Mouse (Mus musculus) gastrocnemius, adult 2 months (tissue): ENCODE measurements around the gene Gucd1. TPM values are rescaled to one million over a fixed set of nuclear protein-coding genes. Genes with fewer than 3 reads are reported as not detected.
"Not testable (repeated sequence)": the region's sequence is repeated elsewhere in the genome, so short reads cannot be mapped to it uniquely, and the experiment has no call there.

Experiments used
- DNase-seq: peaks from one replicate; pipeline ENCODE4 v3.0.0; 2022
- H3K27ac ChIP-seq: fragments of 200-600 bp; 2 replicates; pipeline ENCODE4 v1.8.1; 2022; ENCODE audit warnings: mild to moderate bottlenecking
- H3K4me3 ChIP-seq: fragments of 200-600 bp; 2 replicates; pipeline ENCODE4 v1.8.1; 2022; ENCODE audit warnings: mild to moderate bottlenecking, moderate library complexity
- CTCF ChIP-seq: fragments of 200-600 bp; IDR thresholded peaks from 2 replicates; pipeline ENCODE4 v1.8.1; 2022; ENCODE audit warnings: antibody characterized with exemption, mild to moderate bottlenecking, moderate library complexity
- intact Hi-C: fragments of 180-260 bp; cut with DNase I; formaldehyde crosslinking; loops from one replicate; pipeline ENCODE4 v1.15.1; 2025
- long read RNA-seq, 2 experiments: library from polyadenylated mRNA; stranded (forward); transcript quantifications; one replicate each; pipeline ENCODE4 v2.0.0; 2021
- total RNA-seq, 2 experiments: library from RNA; stranded (reverse); gene quantifications; 2 replicates each; pipeline ENCODE4 v1.2.3; 2021

Gene Gucd1
- 10 to 100 TPM; 48.2 to 78.7 TPM for total RNA-seq
- long read RNA-seq, experiment 1, transcript Gucd1-201 (6 exons, 3,500 nt) = major isoform, 123 of 148 reads
- long read RNA-seq, experiment 1, partial matches to known transcripts = 9 of 148 reads
- long read RNA-seq, experiment 1, other reads (novel, unspliced or antisense) = 16 of 148 reads
- long read RNA-seq, experiment 2, transcript Gucd1-201 (6 exons, 3,500 nt) = major isoform, 197 of 223 reads
- long read RNA-seq, experiment 2, partial matches to known transcripts = 7 of 223 reads
- long read RNA-seq, experiment 2, other reads (novel, unspliced or antisense) = 19 of 223 reads

GRCm38 (mm10) chr10:75517758-75518143 is at the start of gene Gucd1:
Gene Gucd1 (minus strand): TSS chr10:75517972.
- Histone ChIP-seq H3K27ac (peak within 1 kb of the TSS; percentile 96), H3K4me3 (peak within 1 kb of the TSS; percentile 94)
- intact Hi-C loops = no loop called here
- TF ChIP-seq CTCF = no peak
- DNase-seq = peak; percentile 98

- H3K4me3 ChIP-seq, intact Hi-C loops, DNase-seq, H3K27ac ChIP-seq: not testable (repeated sequence)
Measured at GRCm38 (mm10) chr10:75566765-75567164, 49.0 kb upstream of the Gucd1 start.

- intact Hi-C loops = no loop called here
- no peak for TF ChIP-seq CTCF
- no peak for DNase-seq
- H3K27ac ChIP-seq = no peak overlapping the region
- H3K4me3 ChIP-seq = no peak overlapping the region
Measured at GRCm38 (mm10) chr10:75566321-75566720, 48.5 kb upstream of the Gucd1 start.

DNA sequence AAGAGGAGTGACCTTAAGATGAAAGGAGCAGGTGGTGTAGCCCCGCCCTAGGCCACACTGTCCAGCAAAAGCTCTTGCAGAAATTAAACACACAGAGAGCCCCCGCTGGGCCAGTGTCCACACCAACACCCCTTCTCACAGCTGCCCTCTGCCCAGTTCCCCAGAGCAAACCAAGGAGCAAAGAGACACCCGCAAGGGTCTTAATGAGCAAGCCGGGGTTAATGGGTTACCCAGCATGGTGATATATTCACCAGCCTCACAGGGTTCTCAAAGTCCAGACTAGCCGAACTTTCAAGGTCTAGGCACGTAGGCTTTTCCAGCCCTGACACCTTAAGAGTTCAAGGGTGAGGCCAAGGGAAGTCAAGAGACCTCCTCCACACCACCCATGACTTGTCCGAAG is 48.1 kb upstream of the Gucd1 start:
- no peak for TF ChIP-seq CTCF
- intact Hi-C loops = no loop called here
- no peak for DNase-seq
- H3K4me3 ChIP-seq = no peak overlapping the region
- no peak overlapping the region for H3K27ac ChIP-seq

DNA sequence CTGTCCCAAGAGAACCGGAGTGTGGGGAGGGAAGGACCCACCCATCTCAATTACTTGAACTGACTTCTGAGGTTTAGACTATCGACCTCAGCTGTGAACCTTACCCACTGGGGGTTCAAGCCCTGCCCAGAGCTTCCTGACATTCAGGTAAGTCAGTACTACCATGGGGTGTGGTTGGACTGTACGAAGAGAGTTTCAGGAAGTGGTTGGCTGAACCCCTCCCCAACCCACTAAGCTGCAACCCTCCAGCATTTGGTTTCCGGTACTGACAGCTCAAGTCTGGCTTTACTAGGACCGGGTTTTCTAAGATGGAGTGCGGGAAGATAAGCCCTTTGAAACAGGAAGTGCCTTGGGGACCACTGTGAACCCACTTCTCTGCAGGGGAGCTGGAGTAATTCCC is 47.7 kb upstream of the Gucd1 start:
- H3K4me3 ChIP-seq = no peak overlapping the region
- no peak for DNase-seq
- no peak overlapping the region for H3K27ac ChIP-seq
- TF ChIP-seq CTCF = no peak
- intact Hi-C loops = no loop called here

DNA sequence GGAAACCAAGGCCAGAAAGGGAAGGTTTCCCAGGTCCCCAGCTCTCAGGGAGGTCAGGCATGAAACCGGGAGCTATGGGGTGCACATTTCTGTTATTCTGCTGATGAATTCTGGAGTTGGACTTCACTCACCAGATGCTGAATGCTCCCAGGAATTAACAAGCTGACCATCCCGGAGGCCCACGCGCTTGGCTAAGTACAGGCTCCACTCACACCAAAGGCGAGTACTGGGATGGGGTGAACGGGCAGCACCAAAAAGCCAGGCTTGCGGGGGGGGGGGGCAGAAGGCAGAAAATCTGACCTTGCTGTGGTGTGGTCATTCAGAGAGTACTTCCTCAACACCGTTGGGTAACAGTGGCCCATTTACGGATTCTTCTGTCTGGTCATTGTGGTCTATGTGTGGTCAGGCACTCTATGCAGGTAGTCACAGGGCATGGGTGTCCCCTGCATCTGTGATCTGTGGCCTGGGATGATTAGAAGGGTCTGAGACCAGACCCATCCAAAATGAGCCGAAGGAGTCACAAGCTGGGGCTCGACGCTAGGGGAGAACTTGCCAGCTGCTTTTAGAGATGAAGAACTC is 47.0 kb upstream of the Gucd1 start:
- Histone ChIP-seq H3K27ac (no peak overlapping the region), H3K4me3 (no peak overlapping the region)
- intact Hi-C loops = no loop called here
- DNase-seq = no peak
- TF ChIP-seq CTCF = no peak

DNA sequence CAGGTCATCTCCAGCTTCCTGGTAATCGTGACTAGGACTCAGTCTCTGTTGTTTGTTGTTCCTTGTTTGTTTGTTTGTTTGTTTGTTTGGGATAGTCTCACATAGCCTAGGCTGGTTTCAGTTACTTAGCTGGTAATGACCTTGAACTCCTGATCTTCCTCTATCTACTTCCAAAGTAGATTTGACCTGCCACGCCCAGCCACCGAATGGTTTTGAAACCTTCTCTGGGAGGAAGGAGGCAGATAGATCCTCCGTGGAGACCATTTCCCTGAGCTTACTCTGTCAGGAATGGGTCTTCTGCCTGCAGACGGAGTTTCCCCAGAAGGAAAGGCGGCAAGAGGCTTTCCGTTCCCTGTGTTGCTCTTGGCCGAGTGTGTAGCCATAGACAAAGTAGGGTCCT is 44.8 kb upstream of the Gucd1 start:
- H3K27ac ChIP-seq = no peak overlapping the region
- intact Hi-C loops = no loop called here
- DNase-seq = no peak
- no peak overlapping the region for H3K4me3 ChIP-seq
- no peak for TF ChIP-seq CTCF

GRCm38 (mm10) chr10:75561071-75561654 is 43.4 kb upstream of the Gucd1 start, which contains the start of gene Ggt1:
Gene Ggt1 (plus strand): TSS chr10:75561604.
- no peak for DNase-seq
- intact Hi-C loops = no loop called here
- TF ChIP-seq CTCF = no peak
- H3K27ac ChIP-seq = peak within 1 kb of the TSS; percentile 49; the same call in 1 of the 2 replicates
- peak within 1 kb of the TSS; percentile 66; the same call in 1 of the 2 replicates for H3K4me3 ChIP-seq

DNA sequence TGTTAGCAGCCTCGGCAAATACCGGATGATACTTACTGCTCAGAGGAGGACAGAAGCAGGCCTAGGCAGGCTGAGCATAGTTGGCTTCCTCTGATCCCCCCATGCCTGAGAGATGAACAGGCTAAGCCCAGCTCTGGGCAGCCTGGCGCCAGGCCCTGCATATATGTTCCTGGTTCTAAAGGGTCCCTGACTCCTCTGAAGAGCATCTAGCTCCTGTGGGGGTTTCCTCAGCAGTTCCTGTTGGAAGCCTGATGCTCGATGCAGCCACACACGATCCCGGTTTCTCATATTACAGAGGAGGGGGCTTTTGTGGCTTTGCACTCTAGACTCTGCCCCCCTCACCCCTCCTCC is 42.8 kb upstream of the Gucd1 start:
- peak overlapping the region; percentile 49; the same call in 1 of the 2 replicates for H3K27ac ChIP-seq
- H3K4me3 ChIP-seq = peak overlapping the region; percentile 66
- TF ChIP-seq CTCF = no peak
- intact Hi-C loops = no loop called here
- DNase-seq = no peak

DNA sequence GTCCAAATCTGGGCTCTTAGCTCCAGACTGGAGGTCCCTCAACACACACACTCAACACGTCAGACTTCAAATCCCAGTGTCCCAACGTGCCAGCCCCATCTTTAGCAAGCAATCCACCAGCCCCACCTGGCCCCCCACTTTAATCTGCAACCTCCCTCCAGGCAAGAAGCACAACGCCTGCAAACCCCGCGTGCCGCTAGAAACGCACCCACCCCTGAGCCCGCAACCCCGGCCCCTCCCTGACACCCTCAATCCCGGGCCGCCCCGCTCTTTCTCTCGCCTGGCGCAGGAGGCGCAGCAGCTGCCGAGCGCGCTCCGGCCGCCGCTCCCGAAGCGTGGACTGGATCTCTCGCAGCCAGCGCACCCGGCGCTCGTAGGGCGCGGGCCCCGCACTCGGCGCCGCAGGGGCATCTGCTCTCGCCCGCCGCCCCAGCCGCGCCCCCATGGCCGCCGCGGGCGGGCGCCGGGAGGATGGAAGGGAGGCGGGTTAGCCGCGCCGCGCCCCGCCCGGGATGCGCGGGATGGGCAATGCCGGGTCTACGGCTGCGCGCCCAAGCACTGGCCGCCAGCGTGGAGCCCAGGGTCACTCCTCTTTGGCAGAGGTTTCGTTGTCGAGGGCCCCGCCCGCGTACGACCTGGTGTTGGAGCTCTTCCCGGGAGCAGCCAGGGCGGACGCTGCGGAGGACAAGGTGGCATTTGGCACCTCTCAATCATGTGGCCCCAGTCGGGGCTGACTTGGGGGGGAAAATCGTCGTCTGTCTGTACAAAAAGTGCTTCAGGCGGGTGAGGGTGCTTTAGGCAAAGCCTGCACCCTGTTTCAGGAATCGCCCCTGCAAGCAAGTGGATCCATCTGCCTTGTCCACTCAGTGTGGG is 42.1 kb upstream of the Gucd1 start, which contains the start of gene Lrrc75b:
Gene Lrrc75b, minus strand, starts transcription at position 655 of the 873 bp plus-strand sequence.
- DNase-seq = peak; percentile 83
- Histone ChIP-seq H3K27ac (peak within 1 kb of the TSS; percentile 49; the same call in 1 of the 2 replicates), H3K4me3 (peak within 1 kb of the TSS; percentile 66)
- no peak for TF ChIP-seq CTCF
- intact Hi-C loops = no loop called here

DNA sequence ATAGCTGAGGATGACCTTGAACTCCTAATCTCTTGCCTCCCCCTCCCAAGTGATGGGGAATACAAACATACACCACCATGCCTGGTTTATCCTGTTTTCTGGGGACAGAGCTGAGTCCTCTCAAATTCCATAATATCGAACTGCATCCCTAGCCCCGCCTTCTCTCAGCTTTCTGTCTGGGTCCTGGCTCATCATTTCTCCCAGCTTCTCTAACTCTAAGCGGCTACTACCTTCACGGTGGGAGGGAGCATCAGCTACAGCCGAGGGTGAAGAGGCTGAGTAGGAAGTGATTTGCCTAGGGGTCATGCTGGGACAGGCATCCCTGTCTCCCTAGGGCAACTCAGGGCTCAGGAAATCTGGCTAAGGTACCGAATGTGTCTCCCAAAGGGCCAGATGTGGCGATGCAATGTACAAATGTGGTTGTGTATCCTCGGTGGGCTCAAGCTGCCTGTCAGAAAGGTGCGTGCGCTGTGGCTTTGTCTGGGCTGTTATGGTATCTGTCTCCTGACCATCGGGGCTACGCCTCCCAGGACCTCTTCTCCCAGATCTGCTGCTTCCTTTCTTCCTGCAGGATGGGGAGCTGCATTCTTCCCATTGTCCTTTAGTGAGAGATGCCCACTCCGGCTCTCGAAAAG is 41.4 kb upstream of the Gucd1 start:
- Histone ChIP-seq H3K27ac (peak overlapping the region; percentile 38; the same call in 1 of the 2 replicates), H3K4me3 (peak overlapping the region; percentile 66)
- DNase-seq = no peak
- TF ChIP-seq CTCF = no peak
- intact Hi-C loops = no loop called here

DNA sequence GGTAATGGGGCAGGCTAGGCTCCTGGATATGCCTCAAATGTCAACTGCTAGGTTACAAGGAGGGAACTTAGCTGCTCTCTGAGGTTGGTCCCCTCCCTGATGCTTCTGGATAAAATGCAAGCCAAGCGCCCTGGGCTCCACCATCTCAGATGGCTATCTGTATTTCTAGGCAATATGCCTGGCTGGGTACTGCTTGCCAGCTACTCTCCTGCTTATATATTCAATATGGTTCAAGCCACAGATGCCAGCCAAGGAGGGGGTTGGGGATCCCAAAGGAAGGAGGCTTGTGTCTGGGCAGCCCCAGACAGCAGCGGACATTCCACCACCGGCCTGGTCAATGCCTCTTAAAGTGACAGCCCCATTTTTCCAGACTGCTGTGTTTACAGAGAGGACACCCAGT is 40.7 kb upstream of the Gucd1 start:
- H3K4me3 ChIP-seq = no peak overlapping the region; the same call in 1 of the 2 replicates
- no peak for DNase-seq
- H3K27ac ChIP-seq = no peak overlapping the region
- no peak for TF ChIP-seq CTCF
- intact Hi-C loops = no loop called here
